Mouse (Mus musculus): ENCODE data around the gene Capg. TPM values are rescaled to one million over a fixed set of nuclear protein-coding genes. Genes with fewer than 3 reads are reported as not detected.

Capg gene
- polyA plus RNA-seq (2021; fragmentation: Nextera tagmentation): 8.3 and 11.5 TPM in 2 replicates
- long read RNA-seq, experiment 1, transcript Capg-201 (10 exons, 1,247 nt): major isoform, 9 of 14 reads
- long read RNA-seq, experiment 1, partial matches to known transcripts: 0 of 14 reads
- long read RNA-seq, experiment 1, other reads (novel, unspliced or antisense): 1 of 14 reads
- long read RNA-seq, experiment 2, transcript Capg-201 (10 exons, 1,247 nt): major isoform, 7 of 12 reads
- long read RNA-seq, experiment 2, partial matches to known transcripts: 1 of 12 reads
- long read RNA-seq, experiment 2, other reads (novel, unspliced or antisense): 3 of 12 reads

GRCm38 (mm10) chr6:72544283-72544987, at the start of gene Capg:
Gene Capg (plus strand): TSS chr6:72544391.

GRCm38 (mm10) chr6:72521607-72522006, 22.6 kb upstream of the Capg start, which contains the start of gene Sh2d6:
Gene Sh2d6 (minus strand): TSS chr6:72521707.

GRCm38 (mm10) chr6:72597956-72598753, 54.0 kb downstream of the Capg start, which contains the start of the genes Elmod3 and Retsat:
Gene Elmod3 (minus strand): TSS chr6:72598413.
Gene Retsat (plus strand): TSS chr6:72598475.

Other genes with a start within 250 kb of the Capg start
- gene Sftpb, start 239.8 kb upstream of the Capg start, polyA plus RNA-seq (2021; fragmentation: Nextera tagmentation): not detected in 2 replicates
- 31.1 and 32.9 TPM in 2 replicates for gene Usp39, start 199.2 kb upstream of the Capg start, polyA plus RNA-seq (2021; fragmentation: Nextera tagmentation)
- gene 0610030E20Rik, start 197.1 kb upstream of the Capg start, polyA plus RNA-seq (2021; fragmentation: Nextera tagmentation): 10.8 and 11.7 TPM in 2 replicates
- 1.8 and 2.0 TPM in 2 replicates for gene Tmem150a, start 188.9 kb upstream of the Capg start, polyA plus RNA-seq (2021; fragmentation: Nextera tagmentation)
- gene Rnf181, start 177.4 kb upstream of the Capg start, polyA plus RNA-seq (2021; fragmentation: Nextera tagmentation): 95.9 and 110 TPM in 2 replicates
- 20.3 and 23.0 TPM in 2 replicates for gene Vamp5, start 163.9 kb upstream of the Capg start, polyA plus RNA-seq (2021; fragmentation: Nextera tagmentation)
- 51.9 and 96.1 TPM in 2 replicates for gene Vamp8, start 153.7 kb upstream of the Capg start, polyA plus RNA-seq (2021; fragmentation: Nextera tagmentation)
- gene Ggcx, start 130.1 kb upstream of the Capg start, polyA plus RNA-seq (2021; fragmentation: Nextera tagmentation): 7.3 and 8.6 TPM in 2 replicates
- 155 and 175 TPM in 2 replicates for gene Mat2a, start 104.8 kb upstream of the Capg start, polyA plus RNA-seq (2021; fragmentation: Nextera tagmentation)
- 0.54 and 0.73 TPM in 2 replicates for gene Sh2d6, start 22.7 kb upstream of the Capg start, polyA plus RNA-seq (2021; fragmentation: Nextera tagmentation)
- gene Elmod3, start 54.0 kb downstream of the Capg start, polyA plus RNA-seq (2021; fragmentation: Nextera tagmentation): 19.8 and 24.0 TPM in 2 replicates
- gene Retsat, start 54.1 kb downstream of the Capg start, polyA plus RNA-seq (2021; fragmentation: Nextera tagmentation): 22.7 and 24.6 TPM in 2 replicates
- gene Tgoln1, start 72.6 kb downstream of the Capg start, polyA plus RNA-seq (2021; fragmentation: Nextera tagmentation): 28.3 and 33.3 TPM in 2 replicates
- gene Tcf7l1, start 244.9 kb downstream of the Capg start, polyA plus RNA-seq (2021; fragmentation: Nextera tagmentation): 0.93 and 1.1 TPM in 2 replicates